Mouse (Mus musculus): ENCODE results near the gene Scube2.

DNA sequence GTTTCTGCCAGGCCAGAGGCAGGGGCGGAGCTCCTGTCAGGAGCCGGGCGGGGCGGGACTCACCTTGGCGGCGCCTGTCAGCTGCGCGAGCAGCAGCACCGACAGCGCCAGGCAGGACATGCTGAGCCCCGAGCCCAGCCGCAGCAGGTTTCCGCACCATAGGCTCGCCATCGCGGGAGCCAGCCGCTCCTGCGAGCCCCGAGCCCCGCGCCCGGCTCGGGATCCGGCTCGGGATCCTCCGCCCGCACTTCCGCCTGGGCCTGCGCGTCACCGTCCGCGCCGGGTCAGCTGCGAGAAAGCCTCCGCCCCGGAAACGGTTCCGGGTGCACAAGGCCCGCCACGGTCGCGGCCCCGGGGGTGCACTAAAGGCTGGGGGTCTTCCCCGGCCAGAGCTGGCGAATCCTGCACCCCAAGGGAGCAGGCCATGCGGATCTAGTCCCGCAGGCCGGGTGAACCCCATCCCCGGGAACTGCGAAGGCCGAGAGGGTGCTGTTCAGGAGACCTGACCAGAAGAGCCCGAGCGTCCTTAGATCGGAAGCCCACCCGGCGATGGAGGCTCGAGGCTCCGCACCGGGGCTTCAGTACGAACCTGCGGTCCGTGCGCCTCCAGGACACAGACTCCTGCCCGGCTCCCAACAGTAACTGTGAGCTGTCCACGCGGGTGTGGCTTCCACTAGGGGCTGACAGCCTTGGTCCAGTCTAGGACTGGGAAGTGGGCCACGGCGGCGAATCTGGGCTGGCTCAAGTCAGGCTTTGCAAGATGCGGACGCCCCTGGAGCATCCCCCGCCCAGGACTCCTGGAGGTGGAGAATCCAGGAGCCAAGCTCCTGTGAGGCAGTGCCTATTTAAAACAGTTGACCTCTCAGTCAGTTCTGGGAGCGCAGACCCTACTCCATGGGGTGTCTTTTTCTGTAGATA lies 113.2 kb downstream of the Scube2 start, which contains the start of gene Tmem9b:
- TF ChIP-seq CTCF (IDR thresholded peaks at IDR 0.05) (peak; percentile 47), EP300 (IDR thresholded peaks at IDR 0.05) (no peak)

Data from lung, postnatal 0 days (tissue).